Mouse (Mus musculus) mouse trophoblast stem cell (cell line): ENCODE measurements at regions not wholly inside any gene's neighbourhood (a gene's known extent, or its start where the extent isn't known, plus 50 kb on each side); places are given as distances from the start of the nearest gene placed in this dataset.

Source experiments
- in situ Hi-C, 2 experiments: fragments of 300-500 bp; cut with MseI, MboI; formaldehyde crosslinking; loops; 2 replicates in 1 of 2; 3 replicates in 1 of 2; pipeline ENCODE4 v1.15.1; 2025

DNA sequence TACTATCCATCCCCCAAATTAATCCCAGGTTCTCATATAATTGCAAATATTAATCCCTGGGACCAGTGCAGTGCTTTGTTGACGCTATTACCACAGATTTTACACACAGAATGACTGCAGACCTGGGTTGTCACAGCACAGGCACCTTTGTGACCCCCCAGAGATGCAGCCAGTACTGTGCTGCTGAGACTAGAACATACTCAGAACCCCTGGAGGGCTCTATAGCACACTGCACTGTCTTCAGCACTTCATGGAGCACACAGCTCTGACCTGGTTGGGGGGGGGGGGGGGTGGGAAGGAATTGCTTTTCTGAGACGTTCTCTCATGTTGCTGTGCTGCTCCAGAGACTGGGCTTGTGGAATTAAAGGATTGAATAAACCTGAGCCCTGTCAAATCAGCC, 154.9 kb upstream of the Gm34302 start:
- in situ Hi-C loops: no loop called here

DNA sequence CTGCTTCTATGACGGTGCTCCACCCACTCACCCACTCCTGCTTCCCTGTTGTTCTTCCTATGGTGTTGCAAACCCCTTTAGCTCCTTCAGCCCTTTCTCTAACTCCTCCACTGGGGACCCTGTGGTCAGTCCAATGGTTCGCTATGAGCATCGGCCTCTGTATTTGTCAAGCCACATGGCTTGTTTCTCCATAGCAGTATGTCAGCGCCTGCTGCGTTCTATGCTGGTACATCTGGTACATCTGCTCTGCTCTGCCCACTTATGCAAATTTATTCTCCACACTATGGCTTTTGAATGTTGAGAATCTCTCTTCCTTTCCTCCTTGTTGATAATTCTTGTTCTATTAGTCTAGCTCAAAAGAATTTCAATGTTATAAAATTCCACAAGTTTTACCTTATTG, 154.2 kb upstream of the Gm34302 start:
- in situ Hi-C loops: no loop called here

- in situ Hi-C loops: no loop called here
These were observed 144.0 kb upstream of the Gm34302 start for GRCm38 (mm10) chr3:63627724-63628123.

- in situ Hi-C loops: no loop called here
These were observed 132.4 kb upstream of the Gm34302 start for GRCm38 (mm10) chr3:63616127-63616526.

DNA sequence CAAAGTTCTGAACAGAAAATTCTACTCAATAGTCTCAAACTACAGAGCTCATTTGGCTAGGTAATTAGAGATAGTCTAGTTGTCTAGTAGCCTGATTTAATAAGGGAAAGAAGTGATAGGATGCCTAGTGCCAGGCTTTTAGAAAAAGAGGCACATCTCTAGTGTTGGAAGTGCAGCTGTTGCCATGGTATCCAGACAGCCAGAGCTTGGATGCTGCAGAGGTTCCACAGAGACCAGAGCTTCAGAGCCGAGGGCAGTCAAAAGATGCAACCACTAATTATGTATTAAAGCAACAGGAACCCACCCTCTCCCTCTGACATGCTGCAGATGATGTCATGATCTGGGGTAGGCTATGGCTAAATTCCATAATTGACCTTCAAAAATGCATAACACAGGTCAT, 130.0 kb upstream of the Gm34302 start:
- in situ Hi-C loops: no loop called here

GRCm38 (mm10) chr3:63612767-63613363, 129.2 kb upstream of the Gm34302 start:
- in situ Hi-C loops: no loop called here

GRCm38 (mm10) chr3:63610113-63610919, 126.6 kb upstream of the Gm34302 start:
- in situ Hi-C loops: no loop called here

- in situ Hi-C loops: no loop called here
These were observed 125.9 kb upstream of the Gm34302 start for GRCm38 (mm10) chr3:63609454-63610112.

GRCm38 (mm10) chr3:63582717-63583696, 99.3 kb upstream of the Gm34302 start:
- in situ Hi-C loops: no loop called here

DNA sequence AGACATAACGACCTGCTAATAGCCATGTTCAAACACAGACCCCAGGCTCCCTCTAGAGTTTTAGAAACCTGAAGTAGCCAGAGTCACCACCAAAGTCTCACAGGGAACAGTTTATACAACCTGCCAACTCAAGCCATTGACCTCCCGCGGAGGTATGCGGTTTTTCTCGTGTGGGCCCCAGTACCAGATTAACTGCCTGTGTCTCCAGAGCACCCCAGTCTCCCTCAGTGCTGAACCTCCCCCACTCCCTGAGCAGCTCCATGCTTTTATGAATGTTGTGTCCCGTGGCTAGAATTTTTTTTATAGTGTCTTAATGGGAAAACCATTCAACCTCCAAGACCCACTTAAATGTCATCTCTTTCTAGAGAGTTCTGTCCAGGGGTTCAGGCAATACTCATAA, 98.5 kb upstream of the Gm34302 start:
- in situ Hi-C loops: no loop called here

DNA sequence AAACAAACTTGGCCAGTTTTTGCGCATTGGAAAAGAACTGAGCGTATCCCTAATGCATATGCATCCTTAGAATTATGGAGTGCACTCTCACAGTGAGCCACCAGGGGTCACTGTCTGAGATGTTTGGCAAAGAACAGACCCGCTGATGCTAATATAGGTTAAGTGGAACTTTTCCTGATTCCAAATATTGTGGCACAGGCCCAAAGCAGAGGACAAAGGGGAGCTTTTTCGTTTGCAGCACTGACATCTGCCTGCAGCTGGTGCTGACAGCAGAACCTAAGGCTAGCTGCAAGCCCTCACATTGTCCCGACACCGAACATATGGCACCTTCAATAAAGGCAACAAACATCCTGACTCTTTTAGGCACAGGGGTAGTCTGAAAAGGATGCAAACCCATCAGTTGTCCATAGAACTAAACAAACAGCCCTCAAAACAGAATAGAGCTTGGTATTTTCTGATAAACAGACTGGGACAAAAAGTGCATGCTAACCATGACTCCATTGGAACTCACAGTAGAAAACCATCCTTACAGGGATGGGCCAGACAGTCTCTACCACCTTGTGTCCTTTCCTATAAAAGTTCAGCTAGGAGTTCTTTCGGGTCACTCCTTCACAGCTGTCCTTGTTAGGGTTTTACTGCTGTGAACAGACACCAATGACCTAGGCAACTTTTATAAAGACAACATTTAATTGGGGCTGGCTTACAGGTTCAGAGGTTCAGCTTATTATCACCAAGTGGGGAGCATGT, 87.1 kb upstream of the Gm34302 start:
- in situ Hi-C loops: no loop called here

- in situ Hi-C loops: no loop called here
These were observed 86.4 kb upstream of the Gm34302 start for GRCm38 (mm10) chr3:63570082-63570481.

- in situ Hi-C loops: loop anchor here in 1 of 2 experiments (10.0 kb wide), 1 partner anchor 296 kb away; no protein-coding TSS in a partner anchor
These were observed 85.4 kb upstream of the Gm34302 start for GRCm38 (mm10) chr3:63569004-63569596.

- in situ Hi-C loops: loop anchor here in 1 of 2 experiments (10.0 kb wide), 1 partner anchor 297 kb away; no protein-coding TSS in a partner anchor
These were observed 84.0 kb upstream of the Gm34302 start for GRCm38 (mm10) chr3:63567726-63568125.

DNA sequence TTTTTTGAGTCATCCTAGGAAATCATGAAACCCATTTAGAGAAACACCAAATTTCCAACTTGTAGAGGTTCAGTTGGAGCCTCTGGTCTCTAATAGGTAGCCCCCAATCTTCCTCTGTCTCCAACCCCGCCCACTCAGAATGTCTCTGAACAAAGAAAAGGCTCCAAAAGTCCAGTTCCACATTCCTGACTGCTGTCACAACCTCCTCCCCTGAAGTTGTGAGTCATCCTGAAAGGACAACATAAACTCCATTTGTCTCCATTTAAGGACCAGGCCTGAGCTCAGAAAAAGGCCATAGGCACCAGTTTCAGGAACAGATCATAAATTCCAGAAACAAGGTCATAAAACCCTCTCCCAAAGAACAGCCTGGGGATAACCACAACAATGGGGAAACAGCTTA, 79.4 kb upstream of the Gm34302 start:
- in situ Hi-C loops: loop anchor here in 1 of 2 experiments (10.0 kb wide), 1 partner anchor 302 kb away; no protein-coding TSS in a partner anchor

DNA sequence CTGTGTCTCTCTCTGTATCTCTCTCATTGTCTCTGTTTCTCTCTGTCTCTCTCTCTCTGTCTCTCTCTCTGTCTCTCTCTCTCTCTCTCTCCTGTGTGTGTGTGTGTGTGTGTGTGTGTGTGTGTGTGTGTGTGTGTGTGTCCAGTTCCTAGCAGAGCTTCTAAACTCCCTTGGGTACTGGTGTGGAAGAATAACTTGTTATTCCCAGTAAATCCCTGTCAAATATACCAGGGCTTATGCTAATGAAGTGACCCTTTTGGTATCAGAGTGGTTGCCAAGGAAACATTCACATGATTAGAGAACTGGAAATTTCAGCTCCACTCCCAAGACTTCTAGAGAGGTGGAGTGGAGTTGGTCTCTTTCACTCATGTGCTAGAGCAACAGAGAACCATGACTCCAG, 78.9 kb upstream of the Gm34302 start:
- in situ Hi-C loops: loop anchor here in 1 of 2 experiments (10.0 kb wide), 1 partner anchor 302 kb away; no protein-coding TSS in a partner anchor

- in situ Hi-C loops: loop anchor here in 1 of 2 experiments (10.0 kb wide), 1 partner anchor 304 kb away; no protein-coding TSS in a partner anchor
These were observed 77.1 kb upstream of the Gm34302 start for GRCm38 (mm10) chr3:63560745-63561151.

GRCm38 (mm10) chr3:63556741-63557140, 73.1 kb upstream of the Gm34302 start:
- in situ Hi-C loops: loop anchor here in 1 of 2 experiments (10.0 kb wide), 1 partner anchor 318 kb away; no protein-coding TSS in a partner anchor

DNA sequence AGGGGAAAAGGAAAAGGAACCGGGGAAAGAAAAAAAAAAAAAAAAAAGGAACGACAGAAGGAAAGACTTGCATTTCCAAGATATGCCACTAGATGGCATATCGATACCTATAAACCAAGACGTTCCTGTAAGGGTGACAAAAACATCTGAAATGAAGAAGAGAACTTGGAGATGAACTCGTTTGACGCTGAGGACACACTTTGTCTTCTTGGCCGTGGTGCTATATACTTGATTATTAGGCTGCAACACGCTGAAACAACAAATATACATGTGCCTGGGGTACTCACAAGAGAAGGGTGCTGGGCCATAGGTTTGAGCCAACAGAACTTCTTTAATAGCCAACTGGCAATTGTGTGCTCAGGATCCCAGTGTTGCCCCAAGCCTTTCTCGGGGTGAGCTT, 71.2 kb upstream of the Gm34302 start:
- in situ Hi-C loops: loop anchor here in 1 of 2 experiments (10.0 kb wide), 1 partner anchor 320 kb away; no protein-coding TSS in a partner anchor

GRCm38 (mm10) chr3:63553426-63553825, 69.7 kb upstream of the Gm34302 start:
- in situ Hi-C loops: loop anchor here in 1 of 2 experiments (10.0 kb wide), 1 partner anchor 321 kb away; no protein-coding TSS in a partner anchor
